Comparison of ENCODE assay signal across 8 mouse cellular contexts in the genomic region with DNA sequence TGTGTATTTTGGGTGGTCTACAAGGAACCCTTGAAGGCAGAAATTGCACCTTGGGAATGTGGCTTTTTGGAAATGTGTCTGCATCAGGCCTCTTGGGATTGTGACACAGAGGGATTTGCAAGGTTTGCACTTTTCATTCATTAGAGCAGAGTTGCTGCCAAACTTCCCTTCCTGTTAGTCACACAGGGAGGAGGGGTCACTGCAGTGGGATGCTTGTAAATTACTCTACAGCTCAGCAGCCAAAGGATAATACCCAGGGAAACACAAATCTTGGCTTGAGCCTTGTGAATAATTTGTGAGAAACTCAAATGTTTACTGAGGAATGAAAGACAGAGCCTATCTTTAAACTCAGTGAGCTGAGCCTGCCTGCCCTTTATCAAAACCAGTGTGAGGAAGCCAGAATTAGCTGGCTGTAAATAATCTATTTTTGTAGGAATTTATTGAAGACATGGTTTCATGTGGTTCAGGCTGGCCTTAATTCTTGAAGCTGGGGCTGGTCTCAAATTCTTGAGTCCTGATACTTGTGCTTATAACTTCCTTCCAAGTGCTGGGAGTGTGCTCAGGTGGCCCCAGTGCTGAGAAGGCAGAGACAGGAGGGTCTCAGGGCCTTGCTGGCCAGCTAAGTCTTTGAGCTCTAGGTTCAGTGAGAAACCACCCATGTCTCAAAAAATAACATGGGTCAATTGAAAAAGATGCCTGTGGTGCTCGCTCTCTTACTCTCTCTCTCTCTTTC. TPM values are rescaled to one million over a fixed set of nuclear protein-coding genes. Genes with fewer than 3 reads are reported as not detected.
A peak's percentile ranks its signal among the peaks of the same experiment; 100 is the strongest.
DNase-seq lines count a peak whose midpoint lies in the region; ATAC-seq and TF ChIP-seq lines count a peak whose summit lies in the region.

No protein-coding gene starts in this region.

- H3K27ac ChIP-seq in intestine, embryonic 14.5 days (ENCODE audit: low read depth): peak overlapping the region; percentile 64
- H3K27ac ChIP-seq in intestine, postnatal 0 days (ENCODE audit: low read depth, low read length): no peak overlapping the region
- H3K27ac ChIP-seq in heart, embryonic 11.5 days (ENCODE audit: low read depth, low read length): peak overlapping the region; percentile 10; the same call in 1 of the 2 replicates
- H3K27ac ChIP-seq in stomach, embryonic 16.5 days (ENCODE audit: low read length): peak overlapping the region; percentile 73

- 95% methylated on average over 1 of the region's 1 CpGs for WGBS in intestine, embryonic 14.5 days
- 91% methylated on average over 1 of the region's 1 CpGs for WGBS in intestine, postnatal 0 days
- 92% methylated on average over 1 of the region's 1 CpGs for WGBS in heart, embryonic 11.5 days (ENCODE audit: insufficient replicate concordance)
- 100% methylated on average over 1 of the region's 1 CpGs for WGBS in stomach, embryonic 16.5 days

- H3K4me3 ChIP-seq in intestine, embryonic 14.5 days (ENCODE audit: low read depth, low read length): no peak overlapping the region
- H3K4me3 ChIP-seq in intestine, postnatal 0 days (ENCODE audit: low read depth, low read length): no peak overlapping the region
- no peak overlapping the region for H3K4me3 ChIP-seq in heart, embryonic 11.5 days (ENCODE audit: low read depth, low read length)
- no peak overlapping the region for H3K4me3 ChIP-seq in stomach, embryonic 16.5 days (replicated peaks; ENCODE audit: low read length)

- DNase-seq in intestine, embryonic 14.5 days (ENCODE audit: low spot score): no peak
- peak; percentile 21 for DNase-seq in adrenal gland, postnatal 25 days
- DNase-seq in kidney, postnatal 4 days: peak; percentile 46 to 67
- no peak for DNase-seq in urinary bladder, adult 2 months (ENCODE audit: low spot score)
- no peak for DNase-seq in urinary bladder, postnatal 25 days (ENCODE audit: low spot score)

- H3K9ac ChIP-seq in intestine, embryonic 14.5 days (ENCODE audit: low read length): no peak overlapping the region
- H3K9ac ChIP-seq in intestine, postnatal 0 days (ENCODE audit: low read depth, low read length): no peak overlapping the region
- H3K9ac ChIP-seq in heart, embryonic 11.5 days (ENCODE audit: low read depth, low read length): no peak overlapping the region
- no peak overlapping the region for H3K9ac ChIP-seq in stomach, embryonic 16.5 days (ENCODE audit: low read length)

- no peak for TF ChIP-seq CTCF in intestine, postnatal 0 days (IDR thresholded peaks at IDR 0.05; ENCODE audit: low read depth)

- H3K4me2 ChIP-seq in intestine, embryonic 14.5 days (ENCODE audit: low read length): no peak overlapping the region
- no peak overlapping the region for H3K4me2 ChIP-seq in intestine, postnatal 0 days (replicated peaks; ENCODE audit: low read depth)
- no peak overlapping the region for H3K4me2 ChIP-seq in heart, embryonic 11.5 days
- H3K4me2 ChIP-seq in stomach, embryonic 16.5 days (ENCODE audit: low read depth, low read length): no peak overlapping the region

- no peaks in the 10 kb centered on the region for H3K36me3 ChIP-seq in intestine, embryonic 14.5 days (ENCODE audit: control insufficient read depth, insufficient read depth, low read length)
- no peaks in the 10 kb centered on the region for H3K36me3 ChIP-seq in intestine, postnatal 0 days (ENCODE audit: control insufficient read depth, insufficient read depth)
- H3K36me3 ChIP-seq in heart, embryonic 11.5 days (ENCODE audit: control insufficient read depth, insufficient read depth, low read length): no peaks in the 10 kb centered on the region
- no peaks in the 10 kb centered on the region for H3K36me3 ChIP-seq in stomach, embryonic 16.5 days (ENCODE audit: control insufficient read depth, insufficient read depth, low read length)

- peaks cover 14% of the 10 kb centered on the region; the same call in 1 of the 2 replicates for H3K4me1 ChIP-seq in intestine, embryonic 14.5 days (replicated peaks; ENCODE audit: control insufficient read depth, insufficient read depth, low read length)
- no peaks in the 10 kb centered on the region; the same call in 1 of the 2 replicates for H3K4me1 ChIP-seq in intestine, postnatal 0 days (replicated peaks; ENCODE audit: control insufficient read depth, insufficient read depth, low read length)
- H3K4me1 ChIP-seq in heart, embryonic 11.5 days (ENCODE audit: control insufficient read depth, insufficient read depth, low read length): no peaks in the 10 kb centered on the region; the same call in 1 of the 2 replicates
- peaks cover 11% of the 10 kb centered on the region for H3K4me1 ChIP-seq in stomach, embryonic 16.5 days (ENCODE audit: control insufficient read depth, insufficient read depth, low read length)

- H3K27me3 ChIP-seq in intestine, embryonic 14.5 days (replicated peaks; ENCODE audit: control insufficient read depth, insufficient read depth, low read length): no peaks in the 10 kb centered on the region
- H3K27me3 ChIP-seq in intestine, postnatal 0 days (replicated peaks; ENCODE audit: control insufficient read depth, insufficient read depth, low read length): no peaks in the 10 kb centered on the region
- no peaks in the 10 kb centered on the region for H3K27me3 ChIP-seq in heart, embryonic 11.5 days (ENCODE audit: control insufficient read depth, insufficient read depth, low read length)
- H3K27me3 ChIP-seq in stomach, embryonic 16.5 days (ENCODE audit: control insufficient read depth, insufficient read depth, low read length): no peaks in the 10 kb centered on the region

- ATAC-seq in intestine, embryonic 14.5 days (replicated peaks; ENCODE audit: low FRiP score, low TSS enrichment, low read depth): peak; percentile 71; the same call in 1 of the 2 replicates
- ATAC-seq in intestine, postnatal 0 days: no peak
- ATAC-seq in heart, embryonic 11.5 days (replicated peaks; ENCODE audit: insufficient number of reproducible peaks, low FRiP score, low TSS enrichment): no peak
- ATAC-seq in stomach, embryonic 16.5 days (ENCODE audit: insufficient read depth, low FRiP score): peak; percentile 81

- no peaks in the 10 kb centered on the region for H3K9me3 ChIP-seq in intestine, embryonic 14.5 days (ENCODE audit: control insufficient read depth, low read length)
- H3K9me3 ChIP-seq in intestine, postnatal 0 days (ENCODE audit: control insufficient read depth): no peaks in the 10 kb centered on the region
- H3K9me3 ChIP-seq in heart, embryonic 11.5 days (replicated peaks; ENCODE audit: control insufficient read depth, low read length): no peaks in the 10 kb centered on the region
- H3K9me3 ChIP-seq in stomach, embryonic 16.5 days (replicated peaks; ENCODE audit: control insufficient read depth, low read length): no peaks in the 10 kb centered on the region

RNA-seq across cellular contexts. Expression of gene Gab1, which starts 32.9 kb away (rescaled TPM):
- 23.1 and 23.9 TPM in 2 replicates for polyA plus RNA-seq in intestine, embryonic 14.5 days (2014; fragmentation: Nextera tagmentation; extraction: Ambion mirVana)
- 8.9 and 9.1 TPM in 2 replicates for polyA plus RNA-seq in intestine, postnatal 0 days (2015; fragmentation: Nextera tagmentation; extraction: Ambion mirVana)
- total RNA-seq in adrenal gland, postnatal 25 days (2021): 15.4 and 24.9 TPM in 2 replicates
- polyA plus RNA-seq in heart, embryonic 11.5 days (2014; fragmentation: Nextera tagmentation; extraction: Ambion mirVana): 35.0 and 41.4 TPM in 2 replicates
- polyA plus RNA-seq in stomach, embryonic 16.5 days (2015; fragmentation: Nextera tagmentation; extraction: Ambion mirVana): 13.6 and 14.6 TPM in 2 replicates
- polyA plus RNA-seq in urinary bladder, adult 2 months (2012; rRNA removed): 23.9 and 28.0 TPM in 2 replicates

Comparison
In these comparisons a context has a peak if more than half of its experiments do, and no peak if none do; other contexts are left out.
1. ATAC-seq: peak in intestine, embryonic 14.5 days (single experiment) and stomach, embryonic 16.5 days (single experiment); none in intestine, postnatal 0 days (single experiment) and heart, embryonic 11.5 days (single experiment).
2. DNase-seq: peak in adrenal gland, postnatal 25 days (single experiment) and kidney, postnatal 4 days (2 of 2); none in intestine, embryonic 14.5 days (single experiment), urinary bladder, adult 2 months (single experiment) and urinary bladder, postnatal 25 days (single experiment).